Mouse (Mus musculus) liver, embryonic 11.5 days (tissue): ENCODE measurements around the gene Dph7. TPM values are rescaled to one million over a fixed set of nuclear protein-coding genes. Genes with fewer than 3 reads are reported as not detected.

Source experiments
- ATAC-seq: fragments of 200-750 bp; cut with Nextera tagmentation; replicated peaks from 2 replicates; pipeline ENCODE4 v1.8.0; 2017; ENCODE audit warnings: moderate number of reproducible peaks, mild to moderate bottlenecking, moderate TSS enrichment, moderate library complexity; ENCODE audit not compliant: low FRiP score
- DNase-seq: peaks from one replicate; pipeline ENCODE4 v3.0.0-alpha.2; 2017; ENCODE audit warnings: low spot score
- H3K27ac ChIP-seq: fragments of 300-500 bp; sonication (generic); 2 replicates; pipeline ENCODE4 v1.5.1; 2014; ENCODE audit warnings: mild to moderate bottlenecking, low read depth, low read length, control low read depth
- H3K27me3 ChIP-seq: fragments of 300-500 bp; sonication (generic); replicated peaks from 2 replicates; pipeline ENCODE4 v1.6.1; 2014; ENCODE audit warnings: low read length, mixed read lengths; ENCODE audit not compliant: control insufficient read depth, insufficient read depth
- H3K36me3 ChIP-seq: fragments of 300-500 bp; sonication (generic); 2 replicates; pipeline ENCODE4 v1.6.1; 2014; ENCODE audit warnings: mild to moderate bottlenecking, low read length, moderate library complexity, mixed read lengths; ENCODE audit not compliant: control insufficient read depth, insufficient read depth
- H3K4me1 ChIP-seq: fragments of 300-500 bp; sonication (generic); replicated peaks from 2 replicates; pipeline ENCODE4 v1.6.1; 2014; ENCODE audit warnings: low read length, mixed read lengths; ENCODE audit not compliant: control insufficient read depth, insufficient read depth
- H3K4me2 ChIP-seq: fragments of 300-500 bp; sonication (generic); 2 replicates; pipeline ENCODE4 v1.6.1; 2014; ENCODE audit warnings: mild to moderate bottlenecking, control low read depth, moderate library complexity
- H3K4me3 ChIP-seq: fragments of 300-500 bp; sonication (generic); 2 replicates; pipeline ENCODE4 v1.5.1; 2014; ENCODE audit warnings: low read depth, low read length, control low read depth
- H3K9ac ChIP-seq: fragments of 300-500 bp; sonication (generic); 2 replicates; pipeline ENCODE4 v1.6.1; 2014; ENCODE audit warnings: low read depth, low read length, control low read depth
- H3K9me3 ChIP-seq: fragments of 300-500 bp; sonication (generic); 2 replicates; pipeline ENCODE4 v1.6.1; 2016; ENCODE audit warnings: low read length, inconsistent platforms, mixed read lengths; ENCODE audit not compliant: control insufficient read depth
- WGBS: fragments of 180-500 bp; shearing (Covaris S2); extraction: QIAGEN DNeasy Blood & Tissue Kit; methylation state at CpG from one replicate; pipeline ENCODE4 v1.1.7; 2014; 5-methylcytosine and 5-hydroxymethylcytosine counted together
- polyA plus RNA-seq: library from polyadenylated mRNA; unstranded; fragments of >200 nt; fragmentation: Nextera tagmentation; extraction: Ambion mirVana; gene quantifications from 2 replicates; pipeline ENCODE4 v1.2.1, GENCODE M21; 2014

Dph7 gene
- polyA plus RNA-seq = 22.9 and 25.2 TPM in 2 replicates

DNA sequence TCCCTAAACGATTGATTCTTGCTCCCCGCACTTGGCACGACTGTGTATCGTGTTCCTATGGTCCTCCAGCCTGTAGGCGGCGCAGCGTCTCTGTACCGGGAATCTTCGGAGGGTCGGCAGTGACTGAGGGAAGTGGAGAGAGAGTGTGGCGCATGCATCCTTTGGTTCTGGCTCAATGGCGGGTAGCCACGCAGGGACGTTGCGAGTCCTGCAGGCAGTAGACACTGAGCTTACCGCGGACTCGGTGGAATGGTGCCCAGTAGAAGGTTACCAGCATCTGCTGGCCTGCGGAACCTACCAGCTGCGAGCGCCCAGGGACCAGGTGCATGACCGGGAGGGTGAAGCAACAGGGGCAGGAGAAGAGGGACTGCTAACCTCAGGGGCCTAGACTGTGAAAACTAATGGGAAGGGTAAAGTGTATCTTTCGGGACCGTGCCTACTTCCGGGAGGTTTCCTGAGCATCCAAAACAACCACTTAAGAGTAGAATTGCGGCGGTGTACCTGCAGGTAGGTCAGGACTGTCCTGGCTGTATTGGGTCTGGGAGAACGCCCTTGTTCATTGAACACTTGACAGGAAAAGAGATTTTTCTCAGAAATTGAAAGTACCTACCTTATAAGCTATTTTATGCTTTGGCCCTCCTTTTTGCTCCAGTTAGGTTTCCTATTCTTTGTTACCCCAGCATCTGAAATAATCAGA is at the start of gene Dph7:
Dph7 (plus strand) TSS at position 97 of the 697 bp plus-strand sequence.
- DNase-seq (peak; percentile 84), ATAC-seq (peak; percentile 90)
- Histone ChIP-seq H3K9me3 (no peaks in the 10 kb centered on the region), H3K4me3 (peak within 1 kb of the TSS; percentile 70), H3K27ac (peak within 1 kb of the TSS; percentile 46), H3K36me3 (peaks cover 39% of the 10 kb centered on the region), H3K4me2 (peak within 1 kb of the TSS; percentile 86), H3K9ac (peak within 1 kb of the TSS; percentile 75), H3K27me3 (no peaks in the 10 kb centered on the region), H3K4me1 (peaks cover 6% of the 10 kb centered on the region)
- WGBS = 2% methylated on average over 28 of the region's 28 CpGs

- Histone ChIP-seq H3K27ac (no peak overlapping the region), H3K27me3 (no peaks in the 10 kb centered on the region), H3K9ac (no peak overlapping the region), H3K4me2 (no peak overlapping the region), H3K4me1 (peaks cover 3% of the 10 kb centered on the region), H3K9me3 (no peaks in the 10 kb centered on the region), H3K4me3 (no peak overlapping the region), H3K36me3 (no peaks in the 10 kb centered on the region)
- ATAC-seq (no peak), DNase-seq (no peak)
Observed at GRCm38 (mm10) chr2:24912589-24912988, 49.6 kb upstream of the Dph7 start.

- Histone ChIP-seq H3K4me3 (no peak overlapping the region), H3K4me1 (peaks cover 10% of the 10 kb centered on the region), H3K9me3 (no peaks in the 10 kb centered on the region), H3K4me2 (no peak overlapping the region), H3K9ac (no peak overlapping the region), H3K27me3 (no peaks in the 10 kb centered on the region), H3K36me3 (no peaks in the 10 kb centered on the region), H3K27ac (no peak overlapping the region)
- 95% methylated on average over 3 of the region's 3 CpGs for WGBS
- no peak for ATAC-seq
- no peak for DNase-seq
Observed at GRCm38 (mm10) chr2:24914762-24915161, 47.4 kb upstream of the Dph7 start.

DNA sequence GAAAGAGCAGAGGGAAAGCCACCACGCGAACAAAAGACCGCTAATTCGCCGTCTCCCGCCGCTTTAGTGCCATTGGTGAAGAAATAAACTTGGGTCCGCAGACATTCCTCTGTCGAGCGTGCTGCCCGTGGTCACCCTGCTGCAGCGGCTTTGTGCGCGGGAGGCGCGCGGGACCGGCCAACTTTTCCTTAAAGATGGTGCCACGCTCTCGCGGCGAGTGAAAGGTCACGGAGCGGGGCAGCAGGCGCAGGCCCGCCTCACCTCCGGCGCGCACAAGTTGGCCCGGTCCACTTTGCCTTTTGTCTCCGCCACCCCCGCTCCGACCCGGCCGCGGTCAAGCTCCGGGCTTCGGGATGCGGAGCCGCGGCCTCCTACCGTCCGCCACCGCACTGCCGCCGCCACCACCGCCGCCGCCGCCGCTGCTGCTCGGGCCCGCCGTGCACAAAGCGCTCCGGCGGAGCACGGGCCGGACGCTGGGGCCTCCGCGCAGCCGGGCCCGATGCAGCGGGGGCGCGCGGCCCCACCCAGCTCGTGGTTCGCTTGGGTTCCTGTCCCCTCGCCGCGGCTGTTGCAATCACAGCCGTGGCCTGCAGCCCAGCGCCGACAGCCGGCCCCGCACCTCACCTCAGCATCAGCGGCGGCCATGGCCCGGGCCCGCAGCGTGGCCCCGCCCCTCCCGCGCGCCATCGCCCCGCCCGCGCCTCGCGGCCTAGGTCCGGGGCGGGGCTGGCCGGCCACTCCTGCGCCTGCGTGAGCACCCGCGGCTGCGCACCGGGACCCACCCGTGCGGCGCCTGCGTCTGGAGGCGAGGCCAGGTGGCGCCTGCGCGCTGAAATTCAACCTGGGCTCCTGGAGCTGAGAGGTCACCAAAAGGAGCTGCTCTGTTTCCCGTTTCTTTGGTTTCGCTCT is 43.0 kb upstream of the Dph7 start, which contains the start of gene Ehmt1:
Ehmt1 (minus strand) TSS at position 685 of the 909 bp plus-strand sequence.
- Histone ChIP-seq H3K4me3 (peak within 1 kb of the TSS; percentile 99), H3K9me3 (no peaks in the 10 kb centered on the region), H3K9ac (peak within 1 kb of the TSS; percentile 98), H3K27ac (peak within 1 kb of the TSS; percentile 94), H3K4me2 (peak within 1 kb of the TSS; percentile 80), H3K36me3 (no peaks in the 10 kb centered on the region), H3K4me1 (peaks cover 10% of the 10 kb centered on the region), H3K27me3 (no peaks in the 10 kb centered on the region)
- DNase-seq (peak; percentile 91), ATAC-seq (peak; percentile 98)
- under 1% methylated on average over 84 of the region's 112 CpGs for WGBS

- peak; percentile 67 for ATAC-seq
- DNase-seq = no peak
- H3K9me3 ChIP-seq = no peaks in the 10 kb centered on the region
- peak overlapping the region; percentile 98 for H3K9ac ChIP-seq
- peak overlapping the region; percentile 94 for H3K27ac ChIP-seq
- no peaks in the 10 kb centered on the region for H3K27me3 ChIP-seq
- H3K36me3 ChIP-seq = no peaks in the 10 kb centered on the region
- WGBS = 9% methylated on average over 8 of the region's 8 CpGs
- H3K4me2 ChIP-seq = peak overlapping the region; percentile 80
- H3K4me1 ChIP-seq = peaks cover 10% of the 10 kb centered on the region
- peak overlapping the region; percentile 99 for H3K4me3 ChIP-seq
Observed at GRCm38 (mm10) chr2:24919839-24920175, 42.4 kb upstream of the Dph7 start.

GRCm38 (mm10) chr2:24923561-24923960 is 38.6 kb upstream of the Dph7 start:
- 57% methylated on average over 2 of the region's 2 CpGs for WGBS
- H3K4me3 ChIP-seq = no peak overlapping the region
- H3K9ac ChIP-seq = no peak overlapping the region
- 0 out of 2 replicates have a peak, but pooled peaks cover 2% of the 10 kb centered on the region for H3K36me3 ChIP-seq
- no peaks in the 10 kb centered on the region for H3K4me1 ChIP-seq
- no peak overlapping the region for H3K4me2 ChIP-seq
- H3K27ac ChIP-seq = no peak overlapping the region
- H3K27me3 ChIP-seq = no peaks in the 10 kb centered on the region
- ATAC-seq = no peak
- H3K9me3 ChIP-seq = no peaks in the 10 kb centered on the region
- no peak for DNase-seq

GRCm38 (mm10) chr2:24925284-24925683 is 36.9 kb upstream of the Dph7 start:
- 80% methylated on average over 8 of the region's 8 CpGs for WGBS
- H3K4me1 ChIP-seq = no peaks in the 10 kb centered on the region
- ATAC-seq = 0 out of 2 replicates have a peak, but pooled peaks have one; percentile 4

DNA sequence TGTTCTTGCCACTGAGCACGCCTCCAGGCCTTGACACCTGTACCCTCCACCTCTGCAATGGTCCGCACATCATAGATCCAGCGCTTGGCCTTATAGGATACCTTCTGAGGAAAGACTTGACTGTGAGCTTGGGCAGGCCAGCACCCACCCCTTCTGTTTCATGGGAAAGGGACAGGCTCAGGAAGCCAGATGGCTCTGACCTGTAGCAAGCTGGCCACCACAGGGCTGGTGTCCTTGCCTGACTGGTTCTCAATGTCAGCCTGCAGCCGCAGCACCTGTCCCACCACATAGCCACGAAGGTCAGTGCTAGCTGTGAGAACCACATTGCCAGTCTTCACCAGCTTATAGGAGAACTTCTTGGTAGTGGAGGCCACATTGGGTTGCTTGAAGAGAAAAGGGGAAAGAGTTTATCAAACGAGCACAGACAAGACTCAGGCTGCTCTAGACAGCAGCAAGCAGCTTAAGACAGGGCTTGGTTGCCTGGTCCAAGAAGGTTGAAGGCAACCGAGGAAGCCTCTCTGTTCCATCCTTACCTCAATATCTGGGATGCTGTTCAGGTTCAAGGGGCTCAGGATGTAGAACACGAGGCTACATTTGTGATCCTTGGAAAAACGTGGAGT is 35.7 kb upstream of the Dph7 start:
- no peaks in the 10 kb centered on the region for H3K4me1 ChIP-seq
- H3K27me3 ChIP-seq = no peaks in the 10 kb centered on the region
- H3K9ac ChIP-seq = no peak overlapping the region
- H3K9me3 ChIP-seq = no peaks in the 10 kb centered on the region
- H3K36me3 ChIP-seq = 0 out of 2 replicates have a peak, but pooled peaks cover 2% of the 10 kb centered on the region
- ATAC-seq = no peak
- DNase-seq = no peak
- 77% methylated on average over 9 of the region's 9 CpGs for WGBS
- H3K4me2 ChIP-seq = no peak overlapping the region
- H3K4me3 ChIP-seq = no peak overlapping the region
- H3K27ac ChIP-seq = no peak overlapping the region

More at GRCm38 (mm10) chr2:24925284-24925683, 36.9 kb upstream of the Dph7 start:
- no peak for DNase-seq
- no peak overlapping the region for H3K4me2 ChIP-seq
- no peak overlapping the region for H3K27ac ChIP-seq
- H3K36me3 ChIP-seq = 0 out of 2 replicates have a peak, but pooled peaks cover 2% of the 10 kb centered on the region
- no peaks in the 10 kb centered on the region for H3K27me3 ChIP-seq
- no peak overlapping the region for H3K9ac ChIP-seq
- H3K4me3 ChIP-seq = no peak overlapping the region
- H3K9me3 ChIP-seq = no peaks in the 10 kb centered on the region
